Mouse (Mus musculus): ENCODE measurements at regions not wholly inside any gene's neighbourhood (a gene's known extent, or its start where the extent isn't known, plus 50 kb on each side); places are given as distances from the start of the nearest gene placed in this dataset.
A peak's percentile ranks its signal among the peaks of the same experiment; 100 is the strongest.

DNA sequence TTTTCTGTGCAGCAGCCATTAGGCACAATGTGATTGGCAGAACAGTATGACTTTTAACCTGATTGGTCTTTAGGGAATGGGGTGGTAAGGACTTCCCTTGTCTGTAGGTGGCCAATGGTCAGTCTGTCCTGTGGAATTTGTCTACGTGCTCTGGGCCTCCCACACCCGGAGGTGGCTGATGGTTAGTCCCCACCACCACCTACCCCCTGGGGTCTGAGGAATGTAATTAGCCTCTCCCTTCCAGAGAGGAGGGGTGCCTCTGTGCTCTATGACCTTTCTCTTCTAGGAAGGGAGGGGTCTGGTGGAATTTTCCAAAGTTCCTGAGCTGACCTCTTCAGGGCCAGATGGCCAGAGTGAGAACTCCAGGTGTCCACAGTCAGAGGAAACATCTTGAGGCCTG is 101.6 kb downstream of the Tmem17 start:
- Histone ChIP-seq H3K9me3 (ENCODE audit: low read depth, low read length) (0 out of 2 replicates have a peak, but pooled peaks cover 3% of the 10 kb centered on the region), H3K27me3 (ENCODE audit: insufficient read depth, low read length) (no peaks in the 10 kb centered on the region), H3K27ac (ENCODE audit: low read depth) (no peak overlapping the region), H3K4me3 (ENCODE audit: low read depth, low read length) (no peak overlapping the region), H3K4me1 (ENCODE audit: insufficient read depth) (peaks cover 10% of the 10 kb centered on the region; the same call in 1 of the 2 replicates), H3K9ac (no peak overlapping the region), H3K36me3 (ENCODE audit: insufficient read depth) (no peaks in the 10 kb centered on the region), H3K4me2 (no peak overlapping the region)
- ATAC-seq (ENCODE audit: insufficient read depth) (no peak), DNase-seq (no peak)
- TF ChIP-seq CTCF (IDR thresholded peaks at IDR 0.05; ENCODE audit: low read depth) = no peak
- 55% methylated on average over 2 of the region's 2 CpGs for WGBS

DNA sequence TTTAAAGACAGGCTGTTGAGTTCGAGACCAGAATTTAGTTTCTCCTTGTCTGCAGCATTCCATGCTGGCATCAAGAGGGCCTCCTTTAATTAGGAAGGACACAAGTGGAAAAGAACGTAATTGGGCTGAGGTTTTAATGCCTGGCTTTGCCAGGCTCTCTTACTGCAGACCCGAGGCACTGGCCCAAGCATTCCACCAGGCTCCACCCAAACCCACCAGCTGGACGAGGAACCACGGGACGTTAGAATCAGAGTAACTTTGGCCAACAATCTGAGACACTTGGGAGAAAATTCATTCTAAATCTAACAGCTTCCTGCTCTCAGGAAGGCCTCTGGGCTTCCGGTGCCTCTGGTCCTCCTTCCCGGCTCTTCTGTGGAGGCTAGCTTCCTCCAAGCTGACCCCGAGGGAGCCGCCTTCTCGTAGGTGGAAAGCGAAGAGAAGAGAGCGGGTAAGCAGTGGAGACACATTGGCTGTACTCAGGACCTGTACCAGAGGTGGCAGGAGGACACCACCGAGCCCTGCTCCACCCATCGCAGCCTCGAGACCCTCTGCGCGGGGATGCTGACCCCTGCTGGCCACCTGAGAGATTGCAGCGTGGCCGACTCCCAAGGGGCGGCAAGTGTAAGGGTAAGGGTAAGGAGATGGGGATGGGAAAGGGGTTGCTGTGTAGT is 105.5 kb downstream of the Tmem17 start:
- Histone ChIP-seq H3K27ac (ENCODE audit: low read depth) (0 out of 2 replicates have a peak overlapping the region, but pooled peaks have one; percentile 7), H3K9ac (peak overlapping the region; percentile 13; the same call in 1 of the 2 replicates), H3K27me3 (ENCODE audit: insufficient read depth, low read length) (no peaks in the 10 kb centered on the region), H3K36me3 (ENCODE audit: insufficient read depth) (no peaks in the 10 kb centered on the region), H3K4me2 (peak overlapping the region; percentile 65), H3K4me3 (ENCODE audit: low read depth, low read length) (peak overlapping the region; percentile 30), H3K4me1 (ENCODE audit: insufficient read depth) (0 out of 2 replicates have a peak, but pooled peaks cover 7% of the 10 kb centered on the region), H3K9me3 (ENCODE audit: low read depth, low read length) (0 out of 2 replicates have a peak, but pooled peaks cover 3% of the 10 kb centered on the region)
- DNase-seq (peak; percentile 90), ATAC-seq (ENCODE audit: insufficient read depth) (peak; percentile 89)
- WGBS = 9% methylated on average over 21 of the region's 21 CpGs
- peak; percentile 100 for TF ChIP-seq CTCF (IDR thresholded peaks at IDR 0.05; ENCODE audit: low read depth)

DNA sequence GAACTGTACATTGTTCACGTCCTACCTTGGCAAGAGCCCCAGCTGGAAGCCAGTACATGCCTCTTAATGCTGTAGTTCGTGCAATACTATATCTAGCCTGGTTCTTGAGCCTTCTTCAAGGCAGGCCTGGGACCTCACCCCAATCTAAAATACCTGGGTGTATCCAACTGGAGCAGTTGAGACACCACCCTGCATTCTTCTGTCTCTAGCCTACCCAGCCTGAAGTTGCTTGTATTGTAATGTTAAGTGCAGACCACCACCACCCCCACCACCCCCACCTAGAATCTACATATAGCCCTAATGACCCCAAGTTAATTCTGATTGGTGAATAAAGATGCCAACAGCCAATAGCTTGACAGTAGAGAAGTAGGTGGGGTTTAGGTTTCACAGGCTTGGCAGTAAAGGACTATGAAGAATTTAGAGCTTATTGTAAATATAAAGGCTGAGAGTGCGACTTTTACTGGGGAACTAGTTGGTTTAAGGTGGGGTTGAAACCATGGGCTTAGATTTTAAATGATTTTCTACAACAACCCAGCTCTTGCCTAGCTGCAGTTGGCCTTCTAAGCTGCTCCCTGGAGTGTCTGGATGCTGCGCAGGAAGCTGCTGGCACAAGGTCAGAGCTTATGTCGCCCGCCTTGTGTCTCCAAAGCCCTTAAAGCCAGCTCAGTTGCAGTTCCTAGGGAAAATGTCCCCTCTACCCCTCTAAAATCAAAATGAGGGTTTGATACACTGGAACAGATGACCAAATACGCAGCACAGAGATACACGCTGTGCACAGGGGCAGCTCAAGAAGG is 109.2 kb downstream of the Tmem17 start:
- DNase-seq = no peak
- TF ChIP-seq CTCF (IDR thresholded peaks at IDR 0.05; ENCODE audit: low read depth) = no peak

DNA sequence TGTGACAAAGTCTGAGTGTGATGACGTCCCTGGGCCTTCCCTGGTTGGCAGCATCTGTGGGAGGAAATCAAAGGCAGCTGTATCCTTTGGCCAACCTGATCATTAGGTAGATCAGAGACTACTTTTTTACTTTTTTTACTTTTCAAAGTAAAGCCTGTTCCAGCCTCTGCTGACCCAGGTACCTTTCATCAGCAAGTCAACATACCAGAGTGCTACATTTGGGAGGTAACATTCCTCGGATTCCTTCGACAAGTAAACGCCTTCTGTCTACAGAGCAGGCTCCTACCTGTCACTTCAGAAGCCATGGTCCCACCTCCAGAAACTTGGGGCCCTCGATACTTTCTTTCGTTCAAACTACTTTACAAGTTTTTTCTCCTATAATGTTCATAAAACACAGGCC is 110.0 kb downstream of the Tmem17 start:
- Histone ChIP-seq H3K4me3 (ENCODE audit: low read depth, low read length) (no peak overlapping the region), H3K27ac (ENCODE audit: low read depth) (peak overlapping the region; percentile 93), H3K9ac (no peak overlapping the region), H3K9me3 (ENCODE audit: low read depth, low read length) (no peaks in the 10 kb centered on the region), H3K36me3 (ENCODE audit: insufficient read depth) (no peaks in the 10 kb centered on the region), H3K27me3 (ENCODE audit: insufficient read depth, low read length) (no peaks in the 10 kb centered on the region), H3K4me1 (ENCODE audit: insufficient read depth) (0 out of 2 replicates have a peak, but pooled peaks cover 7% of the 10 kb centered on the region), H3K4me2 (no peak overlapping the region)
- DNase-seq (peak; percentile 55), ATAC-seq (ENCODE audit: insufficient read depth) (peak; percentile 73)
- 43% methylated on average over 6 of the region's 6 CpGs for WGBS
- TF ChIP-seq CTCF (IDR thresholded peaks at IDR 0.05; ENCODE audit: low read depth) = no peak

More for the DNA sequence above, 109.2 kb downstream of the Tmem17 start:
- no peaks in the 10 kb centered on the region for H3K36me3 ChIP-seq (ENCODE audit: insufficient read depth)
- no peak for ATAC-seq (ENCODE audit: insufficient read depth)
- H3K4me2 ChIP-seq = no peak overlapping the region
- 0 out of 2 replicates have a peak, but pooled peaks cover 7% of the 10 kb centered on the region for H3K4me1 ChIP-seq (ENCODE audit: insufficient read depth)
- H3K9me3 ChIP-seq (ENCODE audit: low read depth, low read length) = no peaks in the 10 kb centered on the region
- H3K9ac ChIP-seq = no peak overlapping the region
- no peak overlapping the region for H3K4me3 ChIP-seq (ENCODE audit: low read depth, low read length)
- H3K27me3 ChIP-seq (ENCODE audit: insufficient read depth, low read length) = no peaks in the 10 kb centered on the region
- peak overlapping the region; percentile 93 for H3K27ac ChIP-seq (ENCODE audit: low read depth)
- 65% methylated on average over 8 of the region's 8 CpGs for WGBS

DNA sequence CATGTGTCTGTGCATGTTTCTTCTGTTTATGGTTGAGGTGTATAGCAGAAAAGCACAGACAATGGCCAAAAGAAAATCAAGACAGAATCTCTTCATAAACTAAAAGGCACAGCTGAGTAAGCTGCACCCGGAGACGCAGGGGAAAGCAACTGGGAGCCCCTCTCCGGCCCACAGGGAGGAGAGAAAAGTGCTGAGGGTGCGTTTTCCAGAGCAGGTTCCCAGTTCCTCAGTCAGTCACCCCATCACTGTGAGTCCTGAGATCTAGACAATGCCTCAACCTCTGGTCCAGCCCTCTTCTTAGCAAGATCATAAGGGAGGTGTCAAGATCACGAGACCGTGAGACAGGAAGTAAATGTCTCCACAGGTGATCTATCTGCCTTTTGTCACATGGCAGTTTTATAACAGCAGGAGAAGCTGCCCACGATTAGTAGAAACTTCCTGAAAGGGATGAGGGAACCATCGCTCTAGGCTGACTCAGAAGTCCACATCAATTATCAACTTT is 110.7 kb downstream of the Tmem17 start:
- no peak for DNase-seq
- H3K36me3 ChIP-seq (ENCODE audit: insufficient read depth) = no peaks in the 10 kb centered on the region
- TF ChIP-seq CTCF (IDR thresholded peaks at IDR 0.05; ENCODE audit: low read depth) = no peak
- H3K4me3 ChIP-seq (ENCODE audit: low read depth, low read length) = no peak overlapping the region
- ATAC-seq (ENCODE audit: insufficient read depth) = no peak
- no peaks in the 10 kb centered on the region for H3K9me3 ChIP-seq (ENCODE audit: low read depth, low read length)
- no peak overlapping the region for H3K4me2 ChIP-seq
- H3K9ac ChIP-seq = no peak overlapping the region
- H3K27me3 ChIP-seq (ENCODE audit: insufficient read depth, low read length) = no peaks in the 10 kb centered on the region
- 0 out of 2 replicates have a peak, but pooled peaks cover 3% of the 10 kb centered on the region for H3K4me1 ChIP-seq (ENCODE audit: insufficient read depth)
- WGBS = 42% methylated on average over 8 of the region's 8 CpGs
- peak overlapping the region; percentile 93 for H3K27ac ChIP-seq (ENCODE audit: low read depth)

DNA sequence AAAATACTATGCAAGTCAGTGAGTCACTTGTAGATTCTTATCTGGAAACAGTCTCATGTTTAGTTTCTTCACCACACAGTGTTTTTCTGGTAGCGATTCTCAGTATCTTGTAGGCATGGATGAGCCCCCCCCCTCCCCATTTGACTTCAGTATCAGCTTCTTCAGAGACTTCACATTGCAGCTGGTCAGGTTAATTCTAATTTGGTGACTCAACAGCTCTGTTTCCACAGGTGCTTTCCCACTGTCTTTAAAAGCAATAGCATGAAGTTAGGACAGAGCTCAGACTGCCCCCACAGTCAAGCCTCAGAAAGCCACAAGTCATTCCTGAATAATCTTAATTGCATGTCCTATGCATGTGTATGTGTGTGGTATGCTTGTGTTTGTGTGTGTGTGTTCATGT is 114.5 kb downstream of the Tmem17 start:
- DNase-seq (no peak), ATAC-seq (ENCODE audit: insufficient read depth) (no peak)
- H3K36me3 ChIP-seq (ENCODE audit: insufficient read depth) = no peaks in the 10 kb centered on the region
- no peaks in the 10 kb centered on the region for H3K9me3 ChIP-seq (ENCODE audit: low read depth, low read length)
- H3K27me3 ChIP-seq (ENCODE audit: insufficient read depth, low read length) = no peaks in the 10 kb centered on the region
- H3K9ac ChIP-seq = no peak overlapping the region
- no peak overlapping the region for H3K4me2 ChIP-seq
- no peak overlapping the region for H3K4me3 ChIP-seq (ENCODE audit: low read depth, low read length)
- 93% methylated on average over 1 of the region's 1 CpGs for WGBS
- no peak for TF ChIP-seq CTCF (IDR thresholded peaks at IDR 0.05; ENCODE audit: low read depth)
- peaks cover 10% of the 10 kb centered on the region for H3K4me1 ChIP-seq (ENCODE audit: insufficient read depth)
- H3K27ac ChIP-seq (ENCODE audit: low read depth) = no peak overlapping the region

DNA sequence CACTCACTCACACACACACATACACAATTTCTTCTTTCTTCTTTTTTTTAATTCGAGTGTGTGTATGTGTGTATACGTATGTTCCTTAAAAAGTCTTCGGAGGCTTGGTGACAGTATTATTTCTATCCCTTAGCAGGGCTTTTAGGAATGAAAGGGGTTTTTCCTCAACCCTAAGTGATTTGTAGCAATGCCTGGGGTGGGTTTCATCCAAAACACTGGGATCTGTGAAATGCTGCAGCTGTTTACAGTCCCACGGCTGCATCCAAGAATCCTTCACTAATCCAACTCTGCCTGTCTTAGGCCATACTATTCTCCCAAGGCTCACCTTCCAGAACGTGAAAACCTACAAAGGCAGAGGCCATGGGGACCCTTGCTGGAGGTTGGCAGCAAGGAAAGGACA is 116.6 kb downstream of the Tmem17 start:
- no peak for ATAC-seq (ENCODE audit: insufficient read depth)
- Histone ChIP-seq H3K36me3 (ENCODE audit: insufficient read depth) (no peaks in the 10 kb centered on the region), H3K4me3 (ENCODE audit: low read depth, low read length) (no peak overlapping the region), H3K9ac (no peak overlapping the region), H3K4me1 (ENCODE audit: insufficient read depth) (peaks cover 14% of the 10 kb centered on the region), H3K4me2 (no peak overlapping the region), H3K27me3 (ENCODE audit: insufficient read depth, low read length) (no peaks in the 10 kb centered on the region), H3K9me3 (ENCODE audit: low read depth, low read length) (no peaks in the 10 kb centered on the region), H3K27ac (ENCODE audit: low read depth) (peak overlapping the region; percentile 92)
- WGBS = 73% methylated on average over 5 of the region's 5 CpGs
- DNase-seq = peak; percentile 48
- no peak for TF ChIP-seq CTCF (IDR thresholded peaks at IDR 0.05; ENCODE audit: low read depth)

All from lung, embryonic 14.5 days (tissue).